Mouse (Mus musculus) ES-Bruce4 (cell line): ENCODE measurements at regions not wholly inside any gene's neighbourhood (a gene's known extent, or its start where the extent isn't known, plus 50 kb on each side); places are given as distances from the start of the nearest gene placed in this dataset.
A peak's percentile ranks its signal among the peaks of the same experiment; 100 is the strongest.

ENCODE experiments used
- H3K27ac ChIP-seq: 2 replicates; pipeline ENCODE4 v1.5.1; 2012; ENCODE audit warnings: low read length, inconsistent platforms; ENCODE audit not compliant: insufficient read depth
- H3K27me3 ChIP-seq: 2 replicates; pipeline ENCODE4 v1.6.1; 2012; ENCODE audit warnings: mild to moderate bottlenecking, low read length, inconsistent platforms; ENCODE audit not compliant: control insufficient read depth, poor library complexity, insufficient read depth, severe bottlenecking
- H3K36me3 ChIP-seq: 2 replicates; pipeline ENCODE4 v1.6.1; 2012; ENCODE audit warnings: inconsistent platforms, mild to moderate bottlenecking, low read length, moderate library complexity; ENCODE audit not compliant: control insufficient read depth, poor library complexity, insufficient read depth, severe bottlenecking
- H3K4me1 ChIP-seq: one replicate; pipeline ENCODE4 v1.8.1; 2011; ENCODE audit warnings: low read length; ENCODE audit not compliant: control insufficient read depth, insufficient read depth
- H3K4me3 ChIP-seq: 2 replicates; pipeline ENCODE4 v1.5.1; 2011; ENCODE audit warnings: low read depth, mild to moderate bottlenecking, low read length
- H3K9ac ChIP-seq: 2 replicates; pipeline ENCODE4 v1.6.1; 2012; ENCODE audit warnings: low read depth, mild to moderate bottlenecking, inconsistent platforms; ENCODE audit not compliant: poor library complexity, severe bottlenecking
- H3K9me3 ChIP-seq: replicated peaks from 2 replicates; pipeline ENCODE4 v1.6.1; 2012; ENCODE audit warnings: mild to moderate bottlenecking, low read length, inconsistent platforms; ENCODE audit not compliant: control insufficient read depth, poor library complexity, insufficient read depth, severe bottlenecking
- CTCF ChIP-seq: IDR thresholded peaks from one replicate; pipeline ENCODE4 v1.8.1; 2011; ENCODE audit warnings: low read depth, low read length
- EP300 ChIP-seq: IDR thresholded peaks from 2 replicates; pipeline ENCODE4 v1.6.1; 2011; ENCODE audit warnings: low read depth, low read length; ENCODE audit not compliant: insufficient read depth
- POLR2A ChIP-seq: IDR thresholded peaks from one replicate; pipeline ENCODE4 v1.8.1; 2011; ENCODE audit warnings: low read length; ENCODE audit not compliant: insufficient read depth

DNA sequence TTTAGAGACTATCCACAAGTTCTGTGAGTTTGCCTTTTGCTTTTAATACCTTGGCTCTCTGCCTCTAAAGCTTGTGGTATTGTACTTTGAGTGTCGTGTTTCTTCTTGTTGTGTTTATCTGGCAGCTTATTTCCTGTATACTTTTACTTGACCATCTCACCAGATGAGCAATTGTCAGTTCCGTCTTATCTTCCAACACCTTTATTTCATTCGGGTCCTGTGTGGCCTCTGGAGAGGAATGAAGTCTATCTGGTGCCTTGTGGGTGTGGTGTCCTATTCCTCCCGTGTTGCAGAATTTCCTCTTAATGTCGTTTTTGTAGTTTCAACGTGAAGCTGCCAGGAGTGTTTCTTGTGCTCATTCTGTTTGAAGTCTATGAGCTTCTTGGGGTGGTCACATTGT lies 174.0 kb downstream of the 1700010I14Rik start:
- H3K27me3 ChIP-seq = no peaks in the 10 kb centered on the region
- no peaks in the 10 kb centered on the region for H3K4me1 ChIP-seq
- H3K27ac ChIP-seq = no peak overlapping the region
- no peaks in the 10 kb centered on the region for H3K9me3 ChIP-seq
- no peak overlapping the region for H3K4me3 ChIP-seq
- H3K9ac ChIP-seq = no peak overlapping the region
- TF ChIP-seq POLR2A = no peak
- TF ChIP-seq CTCF = no peak
- TF ChIP-seq EP300 = no peak
- H3K36me3 ChIP-seq = no peaks in the 10 kb centered on the region

- no peak overlapping the region for H3K27ac ChIP-seq
- TF ChIP-seq CTCF = no peak
- TF ChIP-seq EP300 = no peak
- TF ChIP-seq POLR2A = no peak
These were observed 174.5 kb downstream of the 1700010I14Rik start for GRCm38 (mm10) chr17:9162676-9163075.

DNA sequence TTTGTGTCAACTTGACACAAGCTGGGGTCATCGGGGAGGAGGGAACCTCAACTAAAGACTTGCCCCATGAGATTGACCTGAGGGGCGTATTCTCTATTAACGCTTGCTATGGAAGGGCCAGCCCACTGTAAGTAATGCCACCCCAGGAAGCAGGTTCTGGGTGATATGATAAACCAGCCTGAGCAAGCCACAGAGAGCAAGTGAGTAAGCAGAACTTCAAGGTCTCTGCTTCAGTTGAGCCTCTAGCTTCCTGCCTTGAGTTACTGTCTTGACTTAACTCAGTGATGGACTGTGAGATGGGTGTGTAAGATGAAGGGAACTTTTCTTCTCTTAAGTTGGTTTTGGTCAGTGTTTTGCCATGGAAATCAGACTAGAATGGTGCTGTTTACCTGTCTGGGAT lies 175.2 kb downstream of the 1700010I14Rik start:
- TF ChIP-seq CTCF (no peak), POLR2A (no peak), EP300 (no peak)
- Histone ChIP-seq H3K4me3 (no peak overlapping the region), H3K36me3 (no peaks in the 10 kb centered on the region), H3K27me3 (no peaks in the 10 kb centered on the region), H3K9ac (no peak overlapping the region), H3K27ac (no peak overlapping the region), H3K9me3 (no peaks in the 10 kb centered on the region), H3K4me1 (peaks cover 1% of the 10 kb centered on the region)

More at GRCm38 (mm10) chr17:9162676-9163075, 174.5 kb downstream of the 1700010I14Rik start:
- Histone ChIP-seq H3K9ac (no peak overlapping the region), H3K4me1 (no peaks in the 10 kb centered on the region), H3K4me3 (no peak overlapping the region), H3K36me3 (no peaks in the 10 kb centered on the region), H3K27me3 (no peaks in the 10 kb centered on the region), H3K9me3 (no peaks in the 10 kb centered on the region)

- Histone ChIP-seq H3K27me3 (no peaks in the 10 kb centered on the region), H3K4me1 (peaks cover 2% of the 10 kb centered on the region), H3K36me3 (no peaks in the 10 kb centered on the region), H3K9me3 (no peaks in the 10 kb centered on the region), H3K4me3 (no peak overlapping the region), H3K27ac (no peak overlapping the region), H3K9ac (no peak overlapping the region)
- TF ChIP-seq POLR2A = no peak
- TF ChIP-seq CTCF = no peak
- TF ChIP-seq EP300 = no peak
These were observed 176.4 kb downstream of the 1700010I14Rik start for GRCm38 (mm10) chr17:9164501-9164900.

DNA sequence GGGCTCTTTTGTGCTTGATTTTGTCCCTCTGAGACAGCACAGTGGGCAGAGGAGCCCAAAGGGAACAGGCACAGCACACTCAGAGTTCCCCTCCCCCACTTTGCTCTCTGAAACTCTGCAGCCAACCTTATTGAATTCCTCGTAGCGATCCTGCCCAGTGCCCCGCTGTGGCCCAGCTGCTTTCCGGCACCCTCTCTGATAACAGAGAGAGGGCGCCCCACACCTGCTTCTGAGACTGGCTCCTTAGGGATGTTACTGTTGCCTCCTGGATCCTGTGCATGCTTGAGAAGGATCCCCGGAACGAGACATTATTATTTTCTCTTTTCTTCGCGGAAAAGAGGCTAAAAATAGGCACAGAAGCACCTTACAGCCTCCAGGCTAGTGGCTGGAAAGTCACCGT lies 179.0 kb downstream of the 1700010I14Rik start:
- H3K36me3 ChIP-seq = no peaks in the 10 kb centered on the region
- H3K9me3 ChIP-seq = no peaks in the 10 kb centered on the region
- no peaks in the 10 kb centered on the region for H3K27me3 ChIP-seq
- H3K4me3 ChIP-seq = peak overlapping the region; percentile 39
- no peak overlapping the region for H3K9ac ChIP-seq
- H3K4me1 ChIP-seq = peaks cover 2% of the 10 kb centered on the region
- TF ChIP-seq POLR2A (no peak), EP300 (peak; percentile 69; the same call in 1 of the 2 replicates), CTCF (peak; percentile 43)
- peak overlapping the region; percentile 49 for H3K27ac ChIP-seq

DNA sequence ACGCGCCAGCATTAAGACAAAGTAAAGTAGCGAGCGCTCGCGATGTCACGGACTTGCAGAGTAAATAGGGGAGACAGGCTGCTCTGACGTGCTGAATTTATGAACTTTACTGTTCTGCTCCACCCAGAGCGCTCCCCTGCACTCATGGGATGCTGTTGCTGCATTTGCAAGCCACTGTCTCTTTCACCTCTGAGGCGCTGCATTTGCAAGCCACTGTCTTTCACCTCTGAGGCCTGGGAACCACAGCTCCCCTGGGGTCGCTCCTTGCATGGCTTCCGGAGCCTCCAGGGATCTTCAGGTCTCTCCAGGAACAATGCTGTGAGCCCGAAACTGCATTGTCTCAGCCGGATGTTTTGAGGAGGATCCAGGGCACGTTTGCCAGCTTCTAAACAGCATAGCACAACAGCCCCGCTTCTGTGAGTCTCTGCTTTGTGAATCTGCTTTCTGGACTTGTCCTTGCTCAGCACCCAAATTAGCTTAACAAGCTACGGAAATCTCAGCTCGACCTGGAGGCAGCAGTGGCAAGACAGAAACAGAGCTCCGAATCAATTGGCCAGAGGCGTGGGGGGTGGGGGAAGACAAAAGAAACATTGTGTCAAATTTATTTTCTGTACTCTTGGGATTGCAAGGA lies 179.6 kb downstream of the 1700010I14Rik start:
- H3K27ac ChIP-seq = peak overlapping the region; percentile 57
- no peaks in the 10 kb centered on the region for H3K27me3 ChIP-seq
- peaks cover 2% of the 10 kb centered on the region for H3K4me1 ChIP-seq
- peak overlapping the region; percentile 39 for H3K4me3 ChIP-seq
- TF ChIP-seq POLR2A = no peak
- TF ChIP-seq CTCF = no peak
- TF ChIP-seq EP300 = peak; percentile 86
- no peaks in the 10 kb centered on the region for H3K36me3 ChIP-seq
- no peak overlapping the region for H3K9ac ChIP-seq
- H3K9me3 ChIP-seq = no peaks in the 10 kb centered on the region
